19 mouse cellular contexts compared by ENCODE assay signal in genomic region chr4:129050365-129050764, GRCm38 (mm10). TPM values are rescaled to one million over a fixed set of nuclear protein-coding genes. Genes with fewer than 3 reads are reported as not detected.
DNase-seq lines count a peak whose midpoint lies in the region; ATAC-seq lines count a peak whose summit lies in the region.
"Had no signal": no experiment of that assay in that cellular context is flagged by ENCODE, and none has a peak within 500 bp of the region (broad histone marks: within the 10 kb centered on the region; RNA-seq: fewer than 3 reads in every experiment).

No protein-coding gene starts in this region.

- DNase-seq in hindbrain, embryonic 11.5 days (ENCODE audit: low spot score) = no peak
- DNase-seq in neural tube, embryonic 10.5 days (ENCODE audit: extremely low spot score, low spot score) = no peak
- no peak for DNase-seq in retina, embryonic 14.5 days (ENCODE audit: low spot score)
- DNase-seq in right cerebral cortex, postnatal 36 days (ENCODE audit: low spot score in 2 of 2) = no peak
- DNase-seq: cerebellum, adult 11-12 months; cerebellum, postnatal 14 days; heart, postnatal 36 days; kidney, adult 8-10 months; kidney, postnatal 14 days; layer of hippocampus, postnatal 36 days; lung, embryonic 14.5 days; right cerebral cortex, adult 18-20 months had no signal

- no peak overlapping the region for H3K4me3 ChIP-seq in hindbrain, embryonic 12.5 days
- H3K4me3 ChIP-seq in hindbrain, embryonic 11.5 days (ENCODE audit: low read depth, low read length) = no peak overlapping the region
- H3K4me3 ChIP-seq in neural tube, embryonic 13.5 days = no peak overlapping the region
- H3K4me3 ChIP-seq in midbrain, embryonic 15.5 days = 0 out of 2 replicates have a peak overlapping the region, but pooled peaks have one; percentile 44

- H3K36me3 ChIP-seq in hindbrain, embryonic 12.5 days = no peaks in the 10 kb centered on the region
- no peaks in the 10 kb centered on the region for H3K36me3 ChIP-seq in hindbrain, embryonic 11.5 days (ENCODE audit: control insufficient read depth, insufficient read depth, low read length)
- no peaks in the 10 kb centered on the region for H3K36me3 ChIP-seq in neural tube, embryonic 13.5 days
- H3K36me3 ChIP-seq in midbrain, embryonic 15.5 days (replicated peaks) = no peaks in the 10 kb centered on the region
- H3K36me3 ChIP-seq: embryonic facial prominence, embryonic 12.5 days; heart, embryonic 15.5 days had no signal

- no peak overlapping the region for H3K4me2 ChIP-seq in hindbrain, embryonic 12.5 days (replicated peaks)
- no peak overlapping the region for H3K4me2 ChIP-seq in hindbrain, embryonic 11.5 days (replicated peaks; ENCODE audit: low read depth, low read length)
- H3K4me2 ChIP-seq in neural tube, embryonic 13.5 days = peak overlapping the region; percentile 71; the same call in 1 of the 2 replicates
- peak overlapping the region; percentile 75 for H3K4me2 ChIP-seq in midbrain, embryonic 15.5 days

- peak overlapping the region; percentile 96; the same call in 1 of the 2 replicates for H3K27ac ChIP-seq in hindbrain, embryonic 12.5 days
- H3K27ac ChIP-seq in hindbrain, embryonic 11.5 days (ENCODE audit: low read depth, low read length) = no peak overlapping the region
- H3K27ac ChIP-seq in neural tube, embryonic 13.5 days (replicated peaks) = peak overlapping the region; percentile 97
- peak overlapping the region; percentile 98 for H3K27ac ChIP-seq in midbrain, embryonic 15.5 days
- H3K27ac ChIP-seq: embryonic facial prominence, embryonic 12.5 days; heart, embryonic 15.5 days had no signal

- peaks cover 18% of the 10 kb centered on the region for H3K4me1 ChIP-seq in hindbrain, embryonic 12.5 days
- H3K4me1 ChIP-seq in hindbrain, embryonic 11.5 days (replicated peaks; ENCODE audit: control insufficient read depth, insufficient read depth, low read length) = no peaks in the 10 kb centered on the region
- H3K4me1 ChIP-seq in neural tube, embryonic 13.5 days (replicated peaks) = peaks cover 25% of the 10 kb centered on the region
- peaks cover 23% of the 10 kb centered on the region for H3K4me1 ChIP-seq in midbrain, embryonic 15.5 days

- no peak overlapping the region for H3K9ac ChIP-seq in hindbrain, embryonic 12.5 days
- no peak overlapping the region for H3K9ac ChIP-seq in hindbrain, embryonic 11.5 days (ENCODE audit: low read depth, low read length)
- peak overlapping the region; percentile 73; the same call in 1 of the 2 replicates for H3K9ac ChIP-seq in neural tube, embryonic 13.5 days
- no peak overlapping the region for H3K9ac ChIP-seq in midbrain, embryonic 15.5 days
- H3K9ac ChIP-seq: embryonic facial prominence, embryonic 12.5 days; heart, embryonic 15.5 days; lung, embryonic 14.5 days had no signal

- WGBS in hindbrain, embryonic 12.5 days = 72% methylated on average over 4 of the region's 4 CpGs
- WGBS in hindbrain, embryonic 11.5 days = 75% methylated on average over 4 of the region's 4 CpGs
- WGBS in neural tube, embryonic 13.5 days = 73% methylated on average over 4 of the region's 4 CpGs
- 74% methylated on average over 4 of the region's 4 CpGs for WGBS in midbrain, embryonic 15.5 days

- no peak for ATAC-seq in hindbrain, embryonic 12.5 days (ENCODE audit: low FRiP score)
- ATAC-seq in hindbrain, embryonic 11.5 days (ENCODE audit: low FRiP score) = no peak
- no peak for ATAC-seq in neural tube, embryonic 13.5 days (ENCODE audit: low read depth)
- ATAC-seq in midbrain, embryonic 15.5 days (replicated peaks) = no peak

- H3K27me3 ChIP-seq in hindbrain, embryonic 12.5 days = peaks cover 41% of the 10 kb centered on the region
- H3K27me3 ChIP-seq in hindbrain, embryonic 11.5 days (ENCODE audit: control insufficient read depth, insufficient read depth, low read length) = peaks cover 18% of the 10 kb centered on the region
- H3K27me3 ChIP-seq in neural tube, embryonic 13.5 days = peaks cover 48% of the 10 kb centered on the region
- no peaks in the 10 kb centered on the region for H3K27me3 ChIP-seq in midbrain, embryonic 15.5 days (replicated peaks)

- H3K9me3 ChIP-seq in hindbrain, embryonic 12.5 days (replicated peaks) = no peaks in the 10 kb centered on the region
- H3K9me3 ChIP-seq in hindbrain, embryonic 11.5 days (ENCODE audit: control insufficient read depth, low read length) = no peaks in the 10 kb centered on the region
- H3K9me3 ChIP-seq in neural tube, embryonic 13.5 days = no peaks in the 10 kb centered on the region
- no peaks in the 10 kb centered on the region for H3K9me3 ChIP-seq in midbrain, embryonic 15.5 days
- H3K9me3 ChIP-seq: embryonic facial prominence, embryonic 12.5 days; heart, embryonic 15.5 days had no signal

RNA-seq across cellular contexts. Expression of gene Rnf19b, which starts 7.7 kb away (rescaled TPM):
- polyA plus RNA-seq in hindbrain, embryonic 12.5 days (2016; fragmentation: Nextera tagmentation; extraction: Ambion mirVana) = 17.7 and 20.4 TPM in 2 replicates
- polyA plus RNA-seq in hindbrain, embryonic 11.5 days (2014; fragmentation: Nextera tagmentation; extraction: Ambion mirVana) = 10.7 and 11.1 TPM in 2 replicates
- 22.4 and 25.7 TPM in 2 replicates for polyA plus RNA-seq in neural tube, embryonic 13.5 days (2015; fragmentation: Nextera tagmentation; extraction: Ambion mirVana)
- 34.6 and 35.4 TPM in 2 replicates for polyA plus RNA-seq in midbrain, embryonic 15.5 days (2015; fragmentation: Nextera tagmentation; extraction: Ambion mirVana)

RNA-seq across cellular contexts. Expression of gene Tmem54, which starts 55.0 kb away (rescaled TPM):
- polyA plus RNA-seq in hindbrain, embryonic 12.5 days (2016; fragmentation: Nextera tagmentation; extraction: Ambion mirVana) = 1.1 and 1.7 TPM in 2 replicates
- polyA plus RNA-seq in hindbrain, embryonic 11.5 days (2014; fragmentation: Nextera tagmentation; extraction: Ambion mirVana) = 0.96 and 1.4 TPM in 2 replicates
- polyA plus RNA-seq in neural tube, embryonic 13.5 days (2015; fragmentation: Nextera tagmentation; extraction: Ambion mirVana) = 0.39 TPM in 1 of 2 replicates, not detected in the other
- not detected in 2 replicates for polyA plus RNA-seq in midbrain, embryonic 15.5 days (2015; fragmentation: Nextera tagmentation; extraction: Ambion mirVana)
- polyA plus RNA-seq: adrenal gland, adult 2 months; CD4-positive, CD25-positive, alpha-beta regulatory T cell, adult 4 months had no signal

RNA-seq across cellular contexts. Expression of gene Ak2, which starts 58.6 kb away (rescaled TPM):
- polyA plus RNA-seq in hindbrain, embryonic 12.5 days (2016; fragmentation: Nextera tagmentation; extraction: Ambion mirVana) = 122 and 128 TPM in 2 replicates
- 119 and 128 TPM in 2 replicates for polyA plus RNA-seq in hindbrain, embryonic 11.5 days (2014; fragmentation: Nextera tagmentation; extraction: Ambion mirVana)
- polyA plus RNA-seq in neural tube, embryonic 13.5 days (2015; fragmentation: Nextera tagmentation; extraction: Ambion mirVana) = 89.3 and 92.9 TPM in 2 replicates
- polyA plus RNA-seq in midbrain, embryonic 15.5 days (2015; fragmentation: Nextera tagmentation; extraction: Ambion mirVana) = 82.4 and 83.2 TPM in 2 replicates

Comparison
In these comparisons a context has a peak if more than half of its experiments do, and no peak if none do; other contexts are left out.
1. H3K4me2 ChIP-seq: peak in neural tube, embryonic 13.5 days (single experiment) and midbrain, embryonic 15.5 days (single experiment); none in hindbrain, embryonic 12.5 days (single experiment) and hindbrain, embryonic 11.5 days (single experiment).